Mouse (Mus musculus) kidney, adult 2 months (tissue): ENCODE measurements around the gene Aspscr1.

Source experiments
- CTCF ChIP-seq: fragments of 200-500 bp; conservative IDR thresholded peaks from 2 replicates; pipeline ENCODE4 v1.5.1; 2011; ENCODE audit warnings: low read depth, mild to moderate bottlenecking, control low read depth, low read length, moderate library complexity, mixed read lengths; ENCODE audit not compliant: insufficient read depth, insufficient read length
- POLR2A ChIP-seq: fragments of 200-500 bp; IDR thresholded peaks from one replicate; pipeline ENCODE4 v1.6.1; 2011; ENCODE audit warnings: low read depth, low read length, control low read depth

DNA sequence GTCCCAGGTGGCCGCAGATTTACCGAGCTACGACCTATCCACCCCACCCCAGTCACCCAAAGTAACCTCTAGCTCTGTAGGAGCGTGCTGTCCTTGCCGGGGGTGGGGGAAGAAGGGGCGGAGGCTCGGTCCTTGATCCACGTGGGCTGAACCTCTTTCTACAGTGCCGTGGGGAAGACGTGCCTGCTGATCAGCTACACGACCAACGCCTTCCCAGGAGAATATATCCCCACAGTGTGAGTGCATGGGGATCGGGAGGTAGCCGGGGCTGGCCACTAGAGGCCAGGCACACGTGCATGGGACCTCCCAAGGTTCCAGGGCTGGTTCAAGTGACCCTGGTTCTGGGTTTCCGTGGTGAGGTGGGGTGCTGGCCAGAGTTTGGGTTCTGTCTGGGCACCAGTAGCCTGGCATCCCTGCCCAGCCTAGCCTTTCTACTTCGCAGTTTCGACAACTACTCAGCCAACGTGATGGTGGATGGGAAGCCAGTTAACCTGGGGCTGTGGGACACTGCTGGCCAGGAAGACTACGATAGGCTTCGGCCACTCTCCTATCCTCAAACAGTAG, 49.4 kb downstream of the Aspscr1 start:
- no peak for TF ChIP-seq POLR2A
- no peak for TF ChIP-seq CTCF
